7 mouse cellular contexts compared by ENCODE assay signal in genomic region chr12:52001544-52001943, GRCm38 (mm10). TPM values are rescaled to one million over a fixed set of nuclear protein-coding genes. Genes with fewer than 3 reads are reported as not detected.
DNase-seq lines count a peak whose midpoint lies in the region; ATAC-seq lines count a peak whose summit lies in the region.

No protein-coding gene starts in this region.

- intact Hi-C loops in gastrocnemius, postnatal 14 days (cut with DNase I; ENCODE audit: low total_unique reads), result no loop called here

- peak; percentile 66 for DNase-seq in R1 (ENCODE audit: low read depth, low spot score)
- DNase-seq in gastrocnemius, postnatal 14 days, result peak; percentile 14
- DNase-seq in kidney, postnatal 4 days, result peak; percentile 35 to 53
- peak; percentile 85 for DNase-seq in lung, postnatal 10 days
- DNase-seq in right cerebral cortex, adult 2 months (ENCODE audit: low spot score in 2 of 2), result peak; percentile 75 to 83

- ATAC-seq in CD4-positive, CD25-positive, alpha-beta regulatory T cell, adult 4 months, result peak; percentile 69
- ATAC-seq in common myeloid progenitor, adult 5-6 weeks (replicated peaks; ENCODE audit: low read depth, poor library complexity, severe bottlenecking), result peak; percentile 64

RNA-seq across cellular contexts. Expression of gene Dtd2, which starts 4.8 kb away (rescaled TPM):
- 10 to 100 TPM; 12.4 to 18.7 TPM for polyA plus RNA-seq in CD4-positive, CD25-positive, alpha-beta regulatory T cell, adult 4 months (2017; shearing (Covaris generic))
- 15.8 and 18.4 TPM in 2 replicates for total RNA-seq in common myeloid progenitor, adult 5-6 weeks (2017)
- total RNA-seq in gastrocnemius, postnatal 14 days (2021), result 1 to 10 TPM; 5.1 to 5.8 TPM

RNA-seq across cellular contexts. Expression of gene Gpr33, which starts 26.3 kb away (rescaled TPM):
- polyA plus RNA-seq in CD4-positive, CD25-positive, alpha-beta regulatory T cell, adult 4 months (2017; shearing (Covaris generic)), result not detected
- not detected in 2 replicates for total RNA-seq in common myeloid progenitor, adult 5-6 weeks (2017)
- not detected for total RNA-seq in gastrocnemius, postnatal 14 days (2021)

RNA-seq across cellular contexts. Expression of gene Heatr5a, which starts 30.4 kb away (rescaled TPM):
- polyA plus RNA-seq in CD4-positive, CD25-positive, alpha-beta regulatory T cell, adult 4 months (2017; shearing (Covaris generic)), result 10 to 100 TPM in 1 of 2 experiments, 1 to 10 TPM in 1; 9.8 to 10.6 TPM
- total RNA-seq in common myeloid progenitor, adult 5-6 weeks (2017), result 55.3 and 62.1 TPM in 2 replicates
- 10 to 100 TPM; 14.1 to 17.9 TPM for total RNA-seq in gastrocnemius, postnatal 14 days (2021)

Comparison
In these comparisons a context has a peak if more than half of its experiments do, and no peak if none do; other contexts are left out.
1. Peak in every context shown above with its lines: DNase-seq and ATAC-seq.
2. DNase-seq: peak in every context shown above with its lines; median percentile 85 in lung, postnatal 10 days; 79 in right cerebral cortex, adult 2 months; 66 in R1; 44 in kidney, postnatal 4 days; 14 in gastrocnemius, postnatal 14 days.